Mouse (Mus musculus) C2C12 (cell line): ENCODE data around the gene Prr19.

Experiments
- CEBPB ChIP-seq: IDR thresholded peaks from one replicate; pipeline ENCODE4 v1.6.1; 2011; ENCODE audit warnings: low read depth, mild to moderate bottlenecking, control low read depth, moderate library complexity
- CTCF ChIP-seq: IDR thresholded peaks from one replicate; pipeline ENCODE4 v1.5.1; 2011; ENCODE audit not compliant: control insufficient read depth, insufficient read depth, insufficient read length

GRCm38 (mm10) chr7:25306614-25306996 is 5.4 kb downstream of the Prr19 start:
- TF ChIP-seq CEBPB = no peak
- TF ChIP-seq CTCF = no peak
